Mouse (Mus musculus) frontal cortex, postnatal 10 days (tissue): Measurements from ENCODE around the gene Mapk8ip3.
A peak's percentile ranks its signal among the peaks of the same experiment; 100 is the strongest.

Experiments
- DNase-seq, 2 experiments: peaks; one replicate each; pipeline ENCODE4 v3.0.0; 2022; ENCODE audit warnings: low spot score in 2 of 2, mixed read lengths in 1 of 2

The Mapk8ip3 gene

GRCm38 (mm10) chr17:24885356-24886133 lies 51.2 kb downstream of the Mapk8ip3 start:
- peak in 1 of 2 experiments; percentile 30 for DNase-seq

GRCm38 (mm10) chr17:24884391-24884790 lies 52.4 kb downstream of the Mapk8ip3 start:
- no peak for DNase-seq

- DNase-seq: peak in 1 of 2 experiments; percentile 27
Observed at GRCm38 (mm10) chr17:24881738-24882440, 54.9 kb downstream of the Mapk8ip3 start.

- no peak for DNase-seq
Observed at GRCm38 (mm10) chr17:24878531-24878930, 58.2 kb downstream of the Mapk8ip3 start.

- DNase-seq: no peak
Observed at GRCm38 (mm10) chr17:24878117-24878397, 58.7 kb downstream of the Mapk8ip3 start.

GRCm38 (mm10) chr17:24877336-24878116 lies 59.3 kb downstream of the Mapk8ip3 start:
- no peak for DNase-seq

GRCm38 (mm10) chr17:24874989-24875388 lies 61.8 kb downstream of the Mapk8ip3 start:
- no peak for DNase-seq

- DNase-seq: no peak
Observed at GRCm38 (mm10) chr17:24874405-24874745, 62.4 kb downstream of the Mapk8ip3 start.

- DNase-seq: no peak
Observed at GRCm38 (mm10) chr17:24873695-24874404, 62.9 kb downstream of the Mapk8ip3 start.

GRCm38 (mm10) chr17:24867914-24868313 lies 68.9 kb downstream of the Mapk8ip3 start:
- DNase-seq: no peak

- no peak for DNase-seq
Observed at GRCm38 (mm10) chr17:24865776-24866175, 71.0 kb downstream of the Mapk8ip3 start, which contains the start of gene Igfals. Igfals (plus strand) TSS chr17:24865997.

GRCm38 (mm10) chr17:24861785-24862184 lies 75.0 kb downstream of the Mapk8ip3 start:
- DNase-seq: no peak

- no peak for DNase-seq
Observed at GRCm38 (mm10) chr17:24860076-24860475, 76.7 kb downstream of the Mapk8ip3 start.

GRCm38 (mm10) chr17:24858967-24859366 lies 77.8 kb downstream of the Mapk8ip3 start:
- DNase-seq: no peak

GRCm38 (mm10) chr17:24857831-24858470 lies 78.8 kb downstream of the Mapk8ip3 start:
- DNase-seq: no peak

GRCm38 (mm10) chr17:24856589-24856988 lies 80.2 kb downstream of the Mapk8ip3 start:
- no peak for DNase-seq

- DNase-seq: no peak
Observed at GRCm38 (mm10) chr17:24855838-24856464, 80.8 kb downstream of the Mapk8ip3 start.

- no peak for DNase-seq
Observed at GRCm38 (mm10) chr17:24851381-24852125, 85.2 kb downstream of the Mapk8ip3 start.

GRCm38 (mm10) chr17:24850773-24851127 lies 86.0 kb downstream of the Mapk8ip3 start:
- no peak for DNase-seq

- peak; percentile 95 to 96 for DNase-seq
Observed at GRCm38 (mm10) chr17:24850065-24850772, 86.6 kb downstream of the Mapk8ip3 start, which contains the start of gene Fahd1. Fahd1 (minus strand) TSS chr17:24850364.
